Mouse (Mus musculus): ENCODE data around the gene Pla2g1b. TPM values are rescaled to one million over a fixed set of nuclear protein-coding genes. Genes with fewer than 3 reads are reported as not detected.

The Pla2g1b gene
- polyA plus RNA-seq, 1 experiment, result not detected

DNA sequence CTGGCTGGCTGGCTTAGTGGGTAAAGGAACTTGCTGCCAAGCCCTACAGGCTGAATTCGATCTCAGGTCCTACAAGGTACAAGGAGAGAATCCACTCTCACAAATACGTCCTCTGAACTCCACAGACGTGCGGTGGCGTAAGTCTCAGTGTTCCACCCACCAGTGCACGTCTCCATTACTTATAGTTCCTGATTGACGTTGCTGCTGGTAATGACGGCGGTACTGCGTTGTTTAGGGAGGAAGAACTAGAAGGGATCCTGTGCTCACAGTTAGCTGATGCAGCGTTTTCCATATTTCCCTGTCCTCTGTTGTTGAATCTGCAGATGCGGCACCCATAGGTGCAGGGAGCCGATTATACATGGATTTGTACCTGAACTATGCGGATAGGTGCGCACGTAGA, 47.7 kb downstream of the Pla2g1b start:
- H3K27me3 ChIP-seq (ENCODE audit: control insufficient read depth, insufficient read depth, insufficient read length), result no peaks in the 10 kb centered on the region
- peaks cover 90% of the 10 kb centered on the region for H3K79me2 ChIP-seq (ENCODE audit: control insufficient read depth, insufficient read depth)
- H3K4me3 ChIP-seq, result no peak overlapping the region
- TF ChIP-seq MYOG (IDR thresholded peaks at IDR 0.05; ENCODE audit: control insufficient read depth in 1 of 3, insufficient read depth in 1 of 3, insufficient read length in 2 of 3, low read depth in 2 of 3) (no peak), POLR2AphosphoS2 (IDR thresholded peaks at IDR 0.05; ENCODE audit: insufficient read length, low read depth) (no peak), CEBPB (IDR thresholded peaks at IDR 0.05; ENCODE audit: insufficient read depth, poor library complexity, severe bottlenecking) (no peak), MYOD1 (IDR thresholded peaks at IDR 0.05; ENCODE audit: control insufficient read depth in 1 of 3, insufficient read length in 2 of 3, low read depth in 2 of 3) (no peak), USF1 (IDR thresholded peaks at IDR 0.05; ENCODE audit: low read depth) (no peak), POLR2A (IDR thresholded peaks at IDR 0.05; ENCODE audit: insufficient read length, low read depth) (no peak), TCF3 (IDR thresholded peaks at IDR 0.05; ENCODE audit: insufficient read length, low read depth) (no peak), E2F4 (IDR thresholded peaks at IDR 0.05; ENCODE audit: insufficient read depth) (no peak), REST (IDR thresholded peaks at IDR 0.05; ENCODE audit: insufficient read depth, insufficient read length) (no peak), MAX (IDR thresholded peaks at IDR 0.05; ENCODE audit: low read depth) (no peak), SRF (IDR thresholded peaks at IDR 0.05; ENCODE audit: control insufficient read depth, insufficient read length, low read depth) (no peak), TCF12 (IDR thresholded peaks at IDR 0.05; ENCODE audit: insufficient read depth, poor library complexity, severe bottlenecking) (no peak)
- no peak overlapping the region for H3ac ChIP-seq (ENCODE audit: control insufficient read depth, insufficient read length)
- H3K36me3 ChIP-seq (ENCODE audit: control insufficient read depth, insufficient read depth), result peaks cover 5% of the 10 kb centered on the region
- no peak overlapping the region for H3K4me2 ChIP-seq (ENCODE audit: low read depth)

DNA sequence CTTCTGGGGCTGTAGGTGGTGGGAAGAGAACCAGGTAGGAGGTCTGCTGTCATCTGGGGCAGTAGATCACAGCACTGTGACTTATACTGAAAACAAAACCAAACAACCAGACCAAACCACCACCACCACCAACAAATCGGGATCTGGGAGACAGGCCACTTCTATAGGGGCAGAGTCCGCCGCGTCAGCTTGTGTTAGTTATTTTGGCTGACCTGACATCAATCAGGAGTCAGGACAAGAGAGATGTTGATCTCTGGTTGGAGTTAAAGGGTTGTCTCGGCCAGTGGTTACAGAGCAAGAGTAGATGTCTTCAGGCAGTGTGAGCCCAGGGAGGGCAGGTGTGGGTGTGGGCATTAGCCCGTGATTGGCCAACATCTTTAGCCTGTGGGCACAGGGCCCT, 48.3 kb downstream of the Pla2g1b start:
- Histone ChIP-seq H3K27me3 (ENCODE audit: control insufficient read depth, insufficient read depth, insufficient read length) (no peaks in the 10 kb centered on the region), H3K36me3 (ENCODE audit: control insufficient read depth, insufficient read depth) (peaks cover 5% of the 10 kb centered on the region), H3K79me2 (ENCODE audit: control insufficient read depth, insufficient read depth) (peaks cover 89% of the 10 kb centered on the region), H3ac (ENCODE audit: control insufficient read depth, insufficient read length) (no peak overlapping the region), H3K4me3 (no peak overlapping the region), H3K4me2 (ENCODE audit: low read depth) (peak overlapping the region; percentile 50)
- TF ChIP-seq POLR2AphosphoS2 (IDR thresholded peaks at IDR 0.05; ENCODE audit: insufficient read length, low read depth), result no peak
- TF ChIP-seq MYOD1 (IDR thresholded peaks at IDR 0.05; ENCODE audit: control insufficient read depth in 1 of 3, insufficient read length in 2 of 3, low read depth in 2 of 3), result peak in 1 of 3 experiments; percentile 21

DNA sequence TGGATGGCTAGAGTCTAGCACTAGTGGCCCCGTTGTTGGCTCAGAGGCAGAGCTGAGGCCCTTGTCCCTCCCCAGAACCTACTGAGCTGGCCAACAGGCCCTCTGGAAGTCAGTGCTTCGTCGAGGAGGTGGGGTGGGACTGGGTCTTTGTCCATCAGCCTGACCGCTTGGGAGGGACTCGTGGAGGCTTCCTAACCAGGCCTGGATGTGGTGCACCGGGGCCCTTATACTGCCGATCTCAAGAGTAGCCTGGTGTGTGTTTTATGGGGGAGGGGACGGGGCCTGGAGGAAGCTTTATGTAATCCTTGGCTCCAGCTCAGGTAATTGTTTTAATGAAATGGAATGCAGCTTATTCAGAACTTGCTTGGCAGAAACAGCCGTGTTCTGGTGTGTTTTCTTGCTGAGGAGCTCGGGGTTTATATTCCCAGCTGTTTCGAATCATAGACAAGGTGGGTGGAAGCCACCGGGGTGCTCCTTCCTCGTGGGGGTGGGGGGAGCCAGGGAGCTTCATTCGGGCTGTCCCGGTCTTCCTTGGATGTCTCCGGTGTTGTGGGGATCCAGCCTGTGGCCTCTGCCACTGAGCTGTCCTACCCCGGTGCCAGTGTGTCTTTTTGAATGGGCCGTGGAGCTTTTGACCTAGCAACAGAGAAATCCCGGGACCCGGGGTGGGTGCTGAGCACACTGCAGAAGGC, 49.0 kb downstream of the Pla2g1b start:
- no peak for TF ChIP-seq SRF (IDR thresholded peaks at IDR 0.05; ENCODE audit: control insufficient read depth, insufficient read length, low read depth)
- peak in 2 of 3 experiments; percentile 1 to 24 for TF ChIP-seq MYOD1 (IDR thresholded peaks at IDR 0.05; ENCODE audit: control insufficient read depth in 1 of 3, insufficient read length in 2 of 3, low read depth in 2 of 3)
- TF ChIP-seq POLR2AphosphoS2 (IDR thresholded peaks at IDR 0.05; ENCODE audit: insufficient read length, low read depth), result no peak
- H3K4me3 ChIP-seq, result no peak overlapping the region
- peaks cover 5% of the 10 kb centered on the region for H3K36me3 ChIP-seq (ENCODE audit: control insufficient read depth, insufficient read depth)
- peak overlapping the region; percentile 50 for H3K4me2 ChIP-seq (ENCODE audit: low read depth)
- no peaks in the 10 kb centered on the region for H3K27me3 ChIP-seq (ENCODE audit: control insufficient read depth, insufficient read depth, insufficient read length)
- peaks cover 88% of the 10 kb centered on the region for H3K79me2 ChIP-seq (ENCODE audit: control insufficient read depth, insufficient read depth)
- H3ac ChIP-seq (ENCODE audit: control insufficient read depth, insufficient read length), result no peak overlapping the region

DNA sequence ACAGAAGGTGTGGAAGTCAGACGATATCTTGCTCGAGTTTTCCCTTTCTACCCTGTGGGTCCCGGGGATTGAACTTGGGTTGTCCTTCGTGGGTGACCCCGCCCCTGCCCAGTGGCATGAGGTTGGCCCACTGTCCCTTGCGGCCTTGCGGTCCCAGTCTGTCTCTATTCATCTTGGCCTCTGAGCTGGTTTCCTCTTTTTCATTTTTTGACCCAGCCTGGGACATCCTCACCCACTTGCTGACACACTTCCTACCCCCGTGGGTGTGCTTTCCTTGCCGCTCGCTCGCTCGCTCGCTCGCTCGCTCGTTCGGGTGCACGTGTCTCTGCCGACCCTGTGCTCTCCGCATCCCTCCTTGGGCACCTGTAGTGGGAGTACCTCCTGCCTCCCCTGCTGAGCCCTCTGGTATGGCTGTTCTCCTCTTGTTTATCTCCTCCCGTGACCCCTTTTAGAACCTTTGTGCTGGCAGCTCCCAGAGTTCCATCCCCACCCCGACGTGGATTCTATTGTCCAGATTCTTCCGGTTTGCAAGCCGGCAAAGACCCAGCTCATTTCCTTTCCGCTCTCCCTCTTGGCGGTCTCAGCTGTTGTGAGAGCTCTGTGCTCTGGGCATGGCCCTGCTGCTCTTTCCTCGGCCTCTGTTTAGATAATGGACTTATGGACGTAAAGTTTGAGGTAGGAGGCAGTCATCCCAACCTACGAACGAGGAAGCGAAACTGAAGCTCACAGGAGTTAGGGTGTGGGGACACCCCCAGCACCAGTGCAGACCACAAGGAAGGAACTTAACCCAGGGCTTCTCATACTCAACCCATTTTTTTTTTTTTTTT, 50.2 kb downstream of the Pla2g1b start:
- TF ChIP-seq E2F4 (IDR thresholded peaks at IDR 0.05; ENCODE audit: insufficient read depth) (no peak), MAX (IDR thresholded peaks at IDR 0.05; ENCODE audit: low read depth) (no peak), POLR2AphosphoS2 (IDR thresholded peaks at IDR 0.05; ENCODE audit: insufficient read length, low read depth) (no peak), POLR2A (IDR thresholded peaks at IDR 0.05; ENCODE audit: insufficient read length, low read depth) (no peak), CEBPB (IDR thresholded peaks at IDR 0.05; ENCODE audit: insufficient read depth, poor library complexity, severe bottlenecking) (no peak), MYOG (IDR thresholded peaks at IDR 0.05; ENCODE audit: control insufficient read depth in 1 of 3, insufficient read depth in 1 of 3, insufficient read length in 2 of 3, low read depth in 2 of 3) (no peak), SRF (IDR thresholded peaks at IDR 0.05; ENCODE audit: control insufficient read depth, insufficient read length, low read depth) (no peak), USF1 (IDR thresholded peaks at IDR 0.05; ENCODE audit: low read depth) (no peak), REST (IDR thresholded peaks at IDR 0.05; ENCODE audit: insufficient read depth, insufficient read length) (no peak), MYOD1 (IDR thresholded peaks at IDR 0.05; ENCODE audit: control insufficient read depth in 1 of 3, insufficient read length in 2 of 3, low read depth in 2 of 3) (no peak), TCF12 (IDR thresholded peaks at IDR 0.05; ENCODE audit: insufficient read depth, poor library complexity, severe bottlenecking) (no peak), TCF3 (IDR thresholded peaks at IDR 0.05; ENCODE audit: insufficient read length, low read depth) (no peak)
- Histone ChIP-seq H3K79me2 (ENCODE audit: control insufficient read depth, insufficient read depth) (peaks cover 87% of the 10 kb centered on the region), H3K4me2 (ENCODE audit: low read depth) (no peak overlapping the region), H3K27me3 (ENCODE audit: control insufficient read depth, insufficient read depth, insufficient read length) (no peaks in the 10 kb centered on the region), H3ac (ENCODE audit: control insufficient read depth, insufficient read length) (no peak overlapping the region), H3K4me3 (no peak overlapping the region), H3K36me3 (ENCODE audit: control insufficient read depth, insufficient read depth) (peaks cover 5% of the 10 kb centered on the region)

DNA sequence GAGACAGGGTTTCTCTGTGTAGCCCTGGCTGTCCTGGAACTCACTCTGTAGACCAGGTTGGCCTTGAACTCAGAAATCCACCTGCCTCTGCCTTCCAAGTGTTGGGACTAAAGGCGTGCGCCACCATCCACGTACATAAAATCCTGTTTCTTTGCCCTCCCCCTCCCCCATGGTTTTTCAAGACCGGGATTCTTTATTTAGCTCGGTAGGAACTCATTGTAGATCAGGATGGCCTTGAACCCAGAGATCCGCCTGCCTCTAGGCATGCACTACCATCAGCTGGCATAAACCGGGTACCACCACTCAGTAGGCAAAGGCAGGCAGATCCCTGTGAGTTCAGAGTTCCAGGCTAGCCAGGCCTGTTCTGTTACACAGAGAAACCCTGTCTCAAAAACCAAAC, 50.8 kb downstream of the Pla2g1b start:
- peaks cover 82% of the 10 kb centered on the region for H3K79me2 ChIP-seq (ENCODE audit: control insufficient read depth, insufficient read depth)
- peaks cover 5% of the 10 kb centered on the region for H3K36me3 ChIP-seq (ENCODE audit: control insufficient read depth, insufficient read depth)
- H3K4me3 ChIP-seq, result no peak overlapping the region
- H3K4me2 ChIP-seq (ENCODE audit: low read depth), result no peak overlapping the region
- no peak overlapping the region for H3ac ChIP-seq (ENCODE audit: control insufficient read depth, insufficient read length)
- no peak for TF ChIP-seq POLR2A (IDR thresholded peaks at IDR 0.05; ENCODE audit: insufficient read length, low read depth)
- no peak for TF ChIP-seq SRF (IDR thresholded peaks at IDR 0.05; ENCODE audit: control insufficient read depth, insufficient read length, low read depth)
- no peak for TF ChIP-seq TCF12 (IDR thresholded peaks at IDR 0.05; ENCODE audit: insufficient read depth, poor library complexity, severe bottlenecking)
- TF ChIP-seq MYOD1 (IDR thresholded peaks at IDR 0.05; ENCODE audit: control insufficient read depth in 1 of 3, insufficient read length in 2 of 3, low read depth in 2 of 3), result no peak
- no peak for TF ChIP-seq E2F4 (IDR thresholded peaks at IDR 0.05; ENCODE audit: insufficient read depth)
- TF ChIP-seq USF1 (IDR thresholded peaks at IDR 0.05; ENCODE audit: low read depth), result no peak
- TF ChIP-seq MYOG (IDR thresholded peaks at IDR 0.05; ENCODE audit: control insufficient read depth in 1 of 3, insufficient read depth in 1 of 3, insufficient read length in 2 of 3, low read depth in 2 of 3), result no peak
- no peak for TF ChIP-seq MAX (IDR thresholded peaks at IDR 0.05; ENCODE audit: low read depth)
- no peak for TF ChIP-seq CEBPB (IDR thresholded peaks at IDR 0.05; ENCODE audit: insufficient read depth, poor library complexity, severe bottlenecking)
- TF ChIP-seq REST (IDR thresholded peaks at IDR 0.05; ENCODE audit: insufficient read depth, insufficient read length), result no peak
- TF ChIP-seq TCF3 (IDR thresholded peaks at IDR 0.05; ENCODE audit: insufficient read length, low read depth), result no peak
- no peaks in the 10 kb centered on the region for H3K27me3 ChIP-seq (ENCODE audit: control insufficient read depth, insufficient read depth, insufficient read length)
